Mouse (Mus musculus) spleen, postnatal 36 days (tissue): ENCODE data around the gene Cyp17a1.
A peak's percentile ranks its signal among the peaks of the same experiment; 100 is the strongest.

Experiments used
- DNase-seq, 2 experiments: peaks; one replicate each; pipeline ENCODE4 v3.0.0; 2022; ENCODE audit warnings: low spot score in 2 of 2, mixed read lengths in 1 of 2

Cyp17a1 gene

GRCm38 (mm10) chr19:46670691-46671090, 2.3 kb downstream of the Cyp17a1 start:
- DNase-seq, result peak; percentile 35 to 42

DNA sequence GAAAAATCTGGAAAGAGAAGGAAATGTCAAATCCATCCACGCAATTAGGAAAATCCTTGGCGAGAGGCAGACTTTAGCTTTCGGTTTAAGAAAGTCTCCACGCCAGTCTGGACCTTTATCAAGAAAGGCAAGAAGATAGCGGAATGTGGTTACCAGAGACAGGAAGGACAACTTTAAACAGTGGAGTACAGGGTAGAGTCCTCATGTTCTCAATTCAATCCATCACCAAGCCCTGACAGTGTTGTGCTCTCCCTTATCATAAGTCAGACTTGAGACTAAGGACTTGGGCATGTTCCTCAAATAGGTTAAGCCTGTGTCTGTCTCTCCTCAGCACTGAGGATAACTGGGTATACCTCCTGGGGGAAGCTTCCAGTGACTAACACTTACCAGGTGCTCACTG, 3.2 kb downstream of the Cyp17a1 start:
- no peak for DNase-seq

DNA sequence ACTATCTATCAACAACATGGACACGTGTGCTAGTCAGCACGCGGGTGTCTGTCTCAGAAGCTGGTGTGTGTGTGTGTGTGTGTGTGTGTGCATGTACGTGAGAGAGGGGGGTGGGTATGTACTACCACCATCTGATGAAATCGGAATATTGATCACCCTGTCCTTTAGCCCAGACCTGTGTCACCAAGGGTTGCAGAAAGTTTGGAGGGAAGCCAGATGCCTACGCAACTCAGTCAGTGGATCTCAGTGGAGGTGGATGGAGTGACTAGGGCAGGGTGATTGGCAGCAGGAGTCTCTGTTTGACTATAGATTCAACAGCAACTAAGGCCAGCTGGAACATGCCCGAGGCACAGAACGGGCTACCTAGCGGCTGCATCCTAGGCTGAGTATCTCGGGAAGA, 4.7 kb downstream of the Cyp17a1 start:
- no peak for DNase-seq

DNA sequence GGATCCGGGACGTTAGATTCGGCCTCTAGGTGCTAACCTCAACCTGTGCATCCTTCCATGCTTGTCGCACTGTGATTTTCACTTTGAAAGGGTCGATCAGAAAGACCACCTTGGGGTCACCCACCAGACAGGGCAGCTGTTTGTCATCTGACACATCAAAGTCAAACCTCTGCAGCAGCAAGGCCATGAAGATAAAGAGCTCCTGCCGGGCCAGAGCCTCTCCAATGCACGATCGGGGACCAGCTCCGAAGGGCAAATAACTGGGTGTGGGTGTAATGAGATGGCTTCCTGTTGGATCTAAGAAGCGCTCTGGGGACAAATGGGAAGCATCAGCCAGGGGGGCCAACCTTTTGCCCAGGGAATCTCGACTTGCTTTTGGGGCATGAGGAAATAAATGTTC, 5.7 kb downstream of the Cyp17a1 start:
- DNase-seq, result no peak

GRCm38 (mm10) chr19:46665474-46665873, 7.5 kb downstream of the Cyp17a1 start:
- no peak for DNase-seq

- DNase-seq, result no peak
These were observed 10.2 kb downstream of the Cyp17a1 start for GRCm38 (mm10) chr19:46662784-46663183.

DNA sequence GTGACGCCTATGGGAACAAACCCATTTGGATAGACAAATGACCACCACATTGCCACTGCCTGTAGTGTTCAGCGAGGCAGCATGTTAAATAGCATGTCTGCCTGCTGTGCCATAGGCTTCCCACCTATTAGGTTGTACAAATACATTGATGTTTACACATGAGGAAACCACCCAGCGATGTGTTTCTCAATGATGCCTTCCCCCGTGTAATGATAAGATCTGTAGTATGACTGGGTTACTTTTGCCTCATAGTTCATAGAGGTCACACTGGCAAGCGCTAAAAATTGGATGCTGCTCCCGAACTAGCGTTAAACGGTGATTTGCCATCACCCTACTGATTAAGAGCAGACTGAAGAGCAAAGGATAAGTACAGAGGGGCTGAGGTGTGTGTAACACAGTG, 10.8 kb downstream of the Cyp17a1 start:
- DNase-seq, result no peak

GRCm38 (mm10) chr19:46661511-46661910, 11.5 kb downstream of the Cyp17a1 start:
- no peak for DNase-seq

DNA sequence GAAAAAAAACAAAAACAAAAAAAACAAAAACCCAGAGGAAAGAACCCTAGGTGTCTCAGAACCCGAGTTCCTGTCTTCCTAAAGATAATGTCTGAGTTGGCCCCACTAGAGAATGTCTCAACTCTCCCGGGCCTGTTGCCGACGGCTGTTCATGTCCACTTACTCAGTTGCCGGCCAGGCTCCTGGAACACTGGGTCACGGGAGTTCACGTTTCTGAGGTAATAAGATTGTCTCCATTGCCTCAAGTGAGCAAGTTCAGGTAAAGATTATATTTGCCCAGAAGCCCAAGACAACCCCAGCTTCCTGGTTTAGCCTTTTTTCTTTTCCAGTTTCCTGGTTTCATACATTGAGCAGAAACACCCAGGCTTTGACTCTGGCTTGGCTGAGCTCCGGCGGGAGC, 14.1 kb downstream of the Cyp17a1 start:
- DNase-seq, result no peak

GRCm38 (mm10) chr19:46658348-46658747, 14.6 kb downstream of the Cyp17a1 start:
- DNase-seq, result no peak

DNA sequence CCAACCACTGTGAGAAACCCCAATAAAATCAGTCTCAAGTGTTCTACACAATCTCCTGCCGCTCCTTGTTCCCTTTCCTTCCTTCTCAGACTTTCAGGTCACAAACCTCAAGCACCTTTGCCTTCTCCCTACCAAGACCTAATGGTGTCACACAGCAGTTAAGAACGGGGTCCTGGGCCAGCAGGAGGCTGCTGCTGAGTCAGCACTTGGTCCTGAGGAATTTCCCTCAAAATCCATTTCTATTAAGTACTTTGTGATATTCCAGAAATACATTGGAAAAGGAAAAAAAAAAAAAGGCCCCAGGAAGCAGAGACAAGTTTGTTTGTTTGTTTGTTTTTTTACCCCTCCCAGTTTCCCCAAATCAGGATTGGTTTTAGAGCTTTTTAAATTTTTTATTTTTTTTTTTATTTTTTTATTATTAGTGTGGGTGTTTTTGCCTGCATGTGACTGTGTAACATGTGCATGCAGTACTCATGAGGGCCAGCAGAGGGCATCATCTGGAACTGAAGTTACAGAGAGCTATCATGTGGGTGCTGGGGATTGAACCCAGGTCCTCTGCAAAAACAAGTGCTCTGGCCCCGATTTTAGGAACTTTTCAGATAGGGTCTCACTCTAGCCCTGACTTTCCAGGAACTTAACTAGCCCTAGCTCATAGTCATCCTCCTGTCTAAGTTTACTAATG, 15.5 kb downstream of the Cyp17a1 start:
- DNase-seq, result no peak

DNA sequence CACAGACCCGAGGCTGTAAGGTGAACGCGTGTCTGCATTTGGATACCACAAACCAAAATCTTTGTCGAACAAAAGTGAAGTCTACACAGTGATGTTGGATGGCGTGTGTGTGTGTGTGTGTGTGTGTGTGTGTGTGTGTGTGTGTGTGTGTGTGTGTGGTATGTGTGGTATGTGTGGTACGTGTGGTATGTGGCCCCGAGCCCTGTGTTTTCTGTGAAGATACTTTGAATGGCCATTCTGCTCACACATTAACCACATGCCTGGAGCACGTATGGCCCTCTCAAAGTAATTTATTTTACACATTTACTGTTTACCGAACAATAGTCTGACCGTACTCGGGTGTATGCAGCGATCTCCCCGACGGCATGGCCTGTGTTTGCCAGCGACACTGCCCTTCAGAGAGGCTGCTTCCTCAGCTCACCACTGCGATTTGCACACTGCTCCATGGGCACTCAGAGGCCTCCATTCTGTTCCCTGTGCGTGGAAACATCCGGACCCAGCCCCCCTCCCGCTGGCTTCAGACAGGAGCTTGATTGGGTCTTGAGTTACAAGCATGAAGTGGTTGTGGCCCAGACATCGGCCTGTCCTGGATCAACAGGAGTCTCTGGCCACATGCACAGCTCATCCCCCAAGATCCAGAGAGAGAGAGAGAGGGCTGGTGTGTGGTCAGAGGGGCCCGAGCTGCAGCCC, 16.7 kb downstream of the Cyp17a1 start:
- DNase-seq, result no peak

GRCm38 (mm10) chr19:46655626-46656025, 17.3 kb downstream of the Cyp17a1 start:
- no peak for DNase-seq

GRCm38 (mm10) chr19:46653616-46654235, 19.2 kb downstream of the Cyp17a1 start:
- no peak for DNase-seq

DNA sequence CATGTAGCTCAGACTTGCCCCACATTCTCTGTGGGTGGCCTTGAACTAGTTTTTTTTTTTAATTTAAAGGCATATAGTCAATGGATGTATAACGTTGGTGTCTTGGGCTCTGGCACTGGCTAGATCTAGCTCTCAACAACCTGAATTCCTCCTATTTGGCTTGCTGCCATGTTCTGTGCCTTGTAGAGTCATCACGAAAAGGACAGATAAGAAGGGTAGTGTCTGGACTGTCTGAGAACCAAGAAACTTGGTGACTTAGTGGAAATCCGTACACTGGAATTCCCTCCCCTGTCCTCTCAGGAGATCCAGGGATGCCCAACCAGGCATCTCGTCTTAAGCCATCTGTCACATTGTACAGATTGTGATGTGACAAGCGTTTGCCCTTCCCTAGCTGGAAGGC, 19.8 kb downstream of the Cyp17a1 start:
- DNase-seq, result no peak

GRCm38 (mm10) chr19:46648565-46648964, 24.4 kb downstream of the Cyp17a1 start:
- peak in 1 of 2 experiments; percentile 31 for DNase-seq

GRCm38 (mm10) chr19:46647850-46648249, 25.1 kb downstream of the Cyp17a1 start:
- DNase-seq, result no peak

GRCm38 (mm10) chr19:46647254-46647653, 25.7 kb downstream of the Cyp17a1 start:
- DNase-seq, result no peak

GRCm38 (mm10) chr19:46646041-46646481, 26.9 kb downstream of the Cyp17a1 start:
- DNase-seq, result no peak

DNA sequence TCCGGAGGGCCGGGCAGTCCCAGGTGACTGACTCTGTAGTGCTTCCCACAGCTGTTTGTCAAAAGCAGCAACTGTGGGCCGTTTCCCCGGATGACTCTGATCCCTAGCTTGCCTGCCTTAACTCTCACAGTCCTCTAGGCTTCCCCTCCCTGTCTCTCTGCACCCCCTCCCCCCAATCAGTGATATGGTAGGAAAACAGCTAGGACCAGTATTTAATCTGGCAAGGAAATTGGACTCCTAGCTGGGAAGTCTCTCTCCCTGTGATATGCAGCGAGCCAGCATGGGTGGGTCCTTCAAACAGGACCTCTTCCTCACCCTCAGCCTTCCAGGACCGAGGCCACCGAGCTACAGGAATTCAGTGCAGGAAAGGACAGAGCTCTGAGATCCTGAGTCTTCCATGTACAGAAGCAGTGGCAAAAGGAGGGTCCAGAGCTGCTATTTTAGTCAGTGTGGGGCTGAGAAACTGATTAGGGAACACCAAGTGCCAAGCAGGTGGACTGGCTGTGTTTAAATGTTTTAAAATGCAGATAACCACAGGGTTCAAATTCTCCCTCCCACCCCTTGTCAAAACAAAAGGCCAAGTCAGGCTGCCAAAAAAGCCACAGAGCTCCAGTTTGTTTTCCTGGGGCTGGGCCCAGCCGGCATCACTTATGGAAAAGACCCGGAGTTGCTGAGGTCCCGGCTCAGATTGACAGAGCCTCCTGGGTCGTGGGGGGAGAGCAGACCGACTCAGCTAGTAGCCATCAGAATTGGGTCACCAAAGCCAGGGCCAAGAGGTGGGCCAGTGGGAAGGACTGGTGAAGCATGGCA, 28.0 kb downstream of the Cyp17a1 start:
- DNase-seq, result no peak

GRCm38 (mm10) chr19:46644343-46644792, 28.6 kb downstream of the Cyp17a1 start:
- no peak for DNase-seq

DNA sequence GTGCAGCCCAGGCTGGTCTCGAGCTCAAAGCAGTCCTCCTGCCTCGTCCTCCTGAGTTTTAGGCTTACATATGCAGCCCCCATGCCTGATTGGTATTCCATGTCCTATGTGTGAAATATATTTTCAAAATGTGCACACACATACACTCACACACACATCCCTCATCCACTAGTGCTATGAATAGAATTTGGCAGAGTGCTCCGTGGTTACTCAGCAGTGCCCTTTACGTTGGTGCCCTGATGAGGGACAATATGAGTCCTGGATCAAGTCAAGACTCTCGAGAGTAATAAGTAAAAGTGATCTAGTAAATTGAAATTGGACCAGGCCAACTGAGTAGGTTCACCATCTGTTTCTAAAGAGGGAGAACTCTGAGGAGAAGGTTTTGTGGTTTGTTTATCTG, 29.7 kb downstream of the Cyp17a1 start:
- no peak for DNase-seq
